Mouse (Mus musculus): ENCODE measurements around the gene Rragd. TPM values are rescaled to one million over a fixed set of nuclear protein-coding genes. Genes with fewer than 3 reads are reported as not detected.
"Not testable (repeated sequence)": the region's sequence is repeated elsewhere in the genome, so short reads cannot be mapped to it uniquely, and the experiment has no call there.

The Rragd gene
- total and polyA plus RNA-seq, 2 experiments from 2014 or later, result 30.6 to 45.3 TPM

GRCm38 (mm10) chr4:32950356-32951034 lies 32.3 kb upstream of the Rragd start, which contains the start of gene Ankrd6:
Ankrd6 (minus strand) TSS chr4:32950841.
- WGBS, result under 1% methylated on average over 60 of the region's 66 CpGs
- H3K4me3 ChIP-seq (ENCODE audit: low read depth, low read length), result peak within 1 kb of the TSS; percentile 68
- H3K9ac ChIP-seq, result peak within 1 kb of the TSS; percentile 68
- H3K36me3 ChIP-seq (ENCODE audit: insufficient read depth), result no peaks in the 10 kb centered on the region
- H3K9me3 ChIP-seq (ENCODE audit: low read length), result no peaks in the 10 kb centered on the region
- peak; percentile 93 for DNase-seq
- peak; percentile 91 for TF ChIP-seq CTCF (IDR thresholded peaks at IDR 0.05; ENCODE audit: low read depth)
- ATAC-seq, result peak; percentile 95
- H3K4me2 ChIP-seq (ENCODE audit: low read depth), result peak within 1 kb of the TSS; percentile 91
- no peaks in the 10 kb centered on the region; the same call in 1 of the 2 replicates for H3K27me3 ChIP-seq (ENCODE audit: insufficient read depth, low read length)
- H3K27ac ChIP-seq (ENCODE audit: low read depth, low read length), result peak within 1 kb of the TSS; percentile 40; the same call in 1 of the 2 replicates
- H3K4me1 ChIP-seq (ENCODE audit: insufficient read depth), result peaks cover 3% of the 10 kb centered on the region; the same call in 1 of the 2 replicates

GRCm38 (mm10) chr4:32951035-32951940 lies 31.5 kb upstream of the Rragd start:
- Histone ChIP-seq H3K36me3 (ENCODE audit: insufficient read depth) (no peaks in the 10 kb centered on the region), H3K4me3 (ENCODE audit: low read depth, low read length) (peak overlapping the region; percentile 68), H3K9ac (peak overlapping the region; percentile 68), H3K4me2 (ENCODE audit: low read depth) (peak overlapping the region; percentile 91), H3K9me3 (ENCODE audit: low read length) (no peaks in the 10 kb centered on the region), H3K27me3 (ENCODE audit: insufficient read depth, low read length) (no peaks in the 10 kb centered on the region; the same call in 1 of the 2 replicates), H3K4me1 (ENCODE audit: insufficient read depth) (peaks cover 3% of the 10 kb centered on the region; the same call in 1 of the 2 replicates), H3K27ac (ENCODE audit: low read depth, low read length) (no peak overlapping the region)
- ATAC-seq (peak; percentile 53), DNase-seq (peak; percentile 78)
- WGBS, result 7% methylated on average over 34 of the region's 34 CpGs
- TF ChIP-seq CTCF (IDR thresholded peaks at IDR 0.05; ENCODE audit: low read depth), result no peak

- Histone ChIP-seq H3K36me3 (ENCODE audit: insufficient read depth) (no peaks in the 10 kb centered on the region), H3K4me3 (ENCODE audit: low read depth, low read length) (no peak overlapping the region), H3K9ac (no peak overlapping the region), H3K9me3 (ENCODE audit: low read length) (no peaks in the 10 kb centered on the region), H3K27me3 (ENCODE audit: insufficient read depth, low read length) (no peaks in the 10 kb centered on the region; the same call in 1 of the 2 replicates), H3K4me1 (ENCODE audit: insufficient read depth) (peaks cover 2% of the 10 kb centered on the region; the same call in 1 of the 2 replicates), H3K27ac (ENCODE audit: low read depth, low read length) (no peak overlapping the region), H3K4me2 (ENCODE audit: low read depth) (no peak overlapping the region)
- TF ChIP-seq CTCF (IDR thresholded peaks at IDR 0.05; ENCODE audit: low read depth), result no peak
- ATAC-seq (no peak), DNase-seq (no peak)
- 29% methylated on average over 7 of the region's 7 CpGs for WGBS
Observed at GRCm38 (mm10) chr4:32952681-32953080, 30.2 kb upstream of the Rragd start.

- Histone ChIP-seq H3K9ac (no peak overlapping the region), H3K27ac (ENCODE audit: low read depth, low read length) (no peak overlapping the region), H3K36me3 (ENCODE audit: insufficient read depth) (no peaks in the 10 kb centered on the region), H3K4me3 (ENCODE audit: low read depth, low read length) (no peak overlapping the region), H3K4me1 (ENCODE audit: insufficient read depth) (no peaks in the 10 kb centered on the region), H3K4me2 (ENCODE audit: low read depth) (no peak overlapping the region), H3K9me3 (ENCODE audit: low read length) (no peaks in the 10 kb centered on the region), H3K27me3 (ENCODE audit: insufficient read depth, low read length) (no peaks in the 10 kb centered on the region; the same call in 1 of the 2 replicates)
- WGBS, result 31% methylated on average over 2 of the region's 2 CpGs
- no peak for ATAC-seq
- no peak for TF ChIP-seq CTCF (IDR thresholded peaks at IDR 0.05; ENCODE audit: low read depth)
- DNase-seq, result no peak
Observed at GRCm38 (mm10) chr4:32956423-32956822, 26.4 kb upstream of the Rragd start.

- no peaks in the 10 kb centered on the region for H3K36me3 ChIP-seq (ENCODE audit: insufficient read depth)
- H3K27ac ChIP-seq (ENCODE audit: low read depth, low read length), result no peak overlapping the region
- TF ChIP-seq CTCF (IDR thresholded peaks at IDR 0.05; ENCODE audit: low read depth), result no peak
- no peaks in the 10 kb centered on the region for H3K9me3 ChIP-seq (ENCODE audit: low read length)
- H3K27me3 ChIP-seq (ENCODE audit: insufficient read depth, low read length), result no peaks in the 10 kb centered on the region
- WGBS, result 86% methylated on average over 3 of the region's 3 CpGs
- H3K4me1 ChIP-seq (ENCODE audit: insufficient read depth), result no peaks in the 10 kb centered on the region
- no peak overlapping the region for H3K4me3 ChIP-seq (ENCODE audit: low read depth, low read length)
- ATAC-seq, result no peak
- H3K4me2 ChIP-seq (ENCODE audit: low read depth), result no peak overlapping the region
- H3K9ac ChIP-seq, result no peak overlapping the region
- DNase-seq, result no peak
Observed at GRCm38 (mm10) chr4:32961394-32961793, 21.4 kb upstream of the Rragd start.

GRCm38 (mm10) chr4:32964619-32965018 lies 18.2 kb upstream of the Rragd start:
- H3K9me3 ChIP-seq (ENCODE audit: low read length); H3K27ac ChIP-seq (ENCODE audit: low read depth, low read length); DNase-seq; H3K36me3 ChIP-seq (ENCODE audit: insufficient read depth); H3K9ac ChIP-seq; H3K4me2 ChIP-seq (ENCODE audit: low read depth); H3K27me3 ChIP-seq (ENCODE audit: insufficient read depth, low read length); ATAC-seq; H3K4me3 ChIP-seq (ENCODE audit: low read depth, low read length); H3K4me1 ChIP-seq (ENCODE audit: insufficient read depth): not testable (repeated sequence)
- 93% methylated on average over 19 of the region's 19 CpGs for whole genome bisulfite sequencing

GRCm38 (mm10) chr4:32977331-32977730 lies 5.5 kb upstream of the Rragd start:
- no peak for DNase-seq
- 96% methylated on average over 4 of the region's 4 CpGs for WGBS
- no peak overlapping the region for H3K4me3 ChIP-seq (ENCODE audit: low read depth, low read length)
- ATAC-seq, result no peak
- H3K27me3 ChIP-seq (ENCODE audit: insufficient read depth, low read length), result no peaks in the 10 kb centered on the region
- H3K4me2 ChIP-seq (ENCODE audit: low read depth), result no peak overlapping the region
- no peak for TF ChIP-seq CTCF (IDR thresholded peaks at IDR 0.05; ENCODE audit: low read depth)
- H3K9ac ChIP-seq, result no peak overlapping the region
- H3K27ac ChIP-seq (ENCODE audit: low read depth, low read length), result no peak overlapping the region
- H3K9me3 ChIP-seq (ENCODE audit: low read length), result no peaks in the 10 kb centered on the region
- H3K4me1 ChIP-seq (ENCODE audit: insufficient read depth), result no peaks in the 10 kb centered on the region
- no peaks in the 10 kb centered on the region for H3K36me3 ChIP-seq (ENCODE audit: insufficient read depth)
